Mouse (Mus musculus) liver, adult 2 months (tissue): ENCODE results near the gene Mtmr2. TPM values are rescaled to one million over a fixed set of nuclear protein-coding genes. Genes with fewer than 3 reads are reported as not detected.
A peak's percentile ranks its signal among the peaks of the same experiment; 100 is the strongest.

ENCODE experiments used
- DNase-seq: peaks from one replicate; pipeline ENCODE4 v3.0.0-alpha.2; 2011; ENCODE audit warnings: low read depth, low spot score; ENCODE audit errors: extremely low read depth
- H3K27ac ChIP-seq: fragments of 200-500 bp; replicated peaks from 2 replicates; pipeline ENCODE4 v1.5.1; 2012; ENCODE audit warnings: low read depth, mild to moderate bottlenecking, control low read depth, inconsistent platforms, low read length; ENCODE audit not compliant: insufficient read depth
- H3K27me3 ChIP-seq: fragments of 200-500 bp; 2 replicates; pipeline ENCODE4 v1.6.1; 2012; ENCODE audit warnings: mild to moderate bottlenecking, moderate library complexity, low read length, inconsistent platforms; ENCODE audit not compliant: control insufficient read depth, insufficient read depth
- H3K36me3 ChIP-seq: fragments of 200-500 bp; 2 replicates; pipeline ENCODE4 v1.6.1; 2012; ENCODE audit warnings: low read length, inconsistent platforms; ENCODE audit not compliant: control insufficient read depth, insufficient read depth
- H3K4me1 ChIP-seq: fragments of 200-500 bp; 2 replicates; pipeline ENCODE4 v1.6.1; 2011; ENCODE audit warnings: low read length; ENCODE audit not compliant: control insufficient read depth, insufficient read depth
- H3K4me3 ChIP-seq: fragments of 200-500 bp; 2 replicates; pipeline ENCODE4 v1.5.1; 2011; ENCODE audit warnings: low read depth, mild to moderate bottlenecking, control low read depth, low read length, moderate library complexity; ENCODE audit not compliant: insufficient read depth
- H3K79me2 ChIP-seq: fragments of 200-500 bp; 2 replicates; pipeline ENCODE4 v1.6.1; 2012; ENCODE audit warnings: inconsistent platforms, mild to moderate bottlenecking, low read length, moderate library complexity; ENCODE audit not compliant: control insufficient read depth, insufficient read depth
- H3K9ac ChIP-seq: fragments of 200-500 bp; 2 replicates; pipeline ENCODE4 v1.6.1; 2012; ENCODE audit warnings: low read depth, mild to moderate bottlenecking, control low read depth, inconsistent platforms, low read length
- CTCF ChIP-seq: fragments of 200-500 bp; IDR thresholded peaks from 2 replicates; pipeline ENCODE4 v1.5.1; 2011; ENCODE audit warnings: low read depth, low read length, control low read depth
- POLR2A ChIP-seq: fragments of 200-500 bp; IDR thresholded peaks from 2 replicates; pipeline ENCODE4 v1.6.1; 2011; ENCODE audit warnings: low read length, control low read depth; ENCODE audit not compliant: insufficient read depth; ENCODE audit errors: extremely low read depth
- WGBS: fragments of 180-500 bp; shearing (Covaris S2); methylation state at CpG from one replicate; pipeline ENCODE4 v1.1.7; 2018; 5-methylcytosine and 5-hydroxymethylcytosine counted together
- polyA plus RNA-seq: library from polyadenylated mRNA; depleted of rRNA; stranded (reverse); fragments of >200 nt; gene quantifications from 2 replicates; pipeline ENCODE4 v1.2.3, GENCODE M21; 2012
- total RNA-seq: library from RNA; depleted of rRNA; stranded (reverse); fragments of >200 nt; gene quantifications from 2 replicates; pipeline ENCODE4 v1.2.3, GENCODE M21; 2014

Mtmr2 gene
- total and polyA plus RNA-seq, 2 experiments: 27.9 to 33.0 TPM

DNA sequence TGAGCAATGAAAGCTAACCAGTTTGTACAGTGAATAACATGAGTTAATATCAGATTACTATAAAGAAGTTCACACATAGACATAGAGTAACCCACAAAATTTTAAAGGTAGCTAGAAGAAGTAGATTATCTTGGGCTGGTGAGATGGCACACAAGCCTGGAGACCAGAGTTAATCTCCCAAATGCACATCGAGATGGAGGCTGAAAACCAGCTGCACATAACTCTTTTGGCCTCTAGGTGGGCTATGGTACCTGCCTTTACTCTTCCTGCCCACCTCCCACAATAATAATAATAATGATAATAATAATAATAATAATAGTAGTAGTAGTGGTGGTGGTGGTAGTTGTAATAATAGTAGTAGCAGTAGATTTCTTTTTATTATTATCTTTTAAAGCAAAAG lies 46.1 kb downstream of the Mtmr2 start:
- Histone ChIP-seq H3K79me2 (no peaks in the 10 kb centered on the region), H3K27me3 (no peaks in the 10 kb centered on the region), H3K4me1 (no peaks in the 10 kb centered on the region), H3K36me3 (peaks cover 24% of the 10 kb centered on the region), H3K4me3 (no peak overlapping the region), H3K9ac (no peak overlapping the region), H3K27ac (no peak overlapping the region)
- WGBS: 82% methylated on average over 1 of the region's 1 CpGs
- no peak for TF ChIP-seq POLR2A
- TF ChIP-seq CTCF: no peak
- no peak for DNase-seq

DNA sequence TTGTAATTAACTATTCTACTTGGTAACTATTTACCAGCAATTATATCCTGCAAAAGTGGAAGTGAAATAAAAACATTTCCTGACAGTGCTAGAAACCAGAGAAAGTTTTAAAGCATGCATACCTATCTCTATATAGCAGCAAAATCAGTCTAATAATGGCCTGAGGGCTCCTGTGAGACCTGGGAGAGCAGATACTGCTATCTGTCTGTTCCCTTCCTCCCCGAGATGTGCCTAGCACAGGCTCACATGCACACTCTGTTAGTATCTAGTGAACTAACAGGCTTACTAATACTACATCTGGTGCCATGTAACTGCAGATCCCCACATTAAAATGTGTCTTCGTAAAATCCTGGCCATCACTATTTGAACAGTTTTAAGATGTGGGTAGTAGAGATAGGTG lies 46.5 kb downstream of the Mtmr2 start:
- no peak for DNase-seq
- Histone ChIP-seq H3K4me1 (no peaks in the 10 kb centered on the region), H3K27me3 (no peaks in the 10 kb centered on the region), H3K36me3 (peaks cover 29% of the 10 kb centered on the region), H3K9ac (no peak overlapping the region), H3K27ac (no peak overlapping the region), H3K4me3 (no peak overlapping the region), H3K79me2 (no peaks in the 10 kb centered on the region)
- no peak for TF ChIP-seq POLR2A
- TF ChIP-seq CTCF: no peak
- 92% methylated on average over 2 of the region's 2 CpGs for WGBS

DNA sequence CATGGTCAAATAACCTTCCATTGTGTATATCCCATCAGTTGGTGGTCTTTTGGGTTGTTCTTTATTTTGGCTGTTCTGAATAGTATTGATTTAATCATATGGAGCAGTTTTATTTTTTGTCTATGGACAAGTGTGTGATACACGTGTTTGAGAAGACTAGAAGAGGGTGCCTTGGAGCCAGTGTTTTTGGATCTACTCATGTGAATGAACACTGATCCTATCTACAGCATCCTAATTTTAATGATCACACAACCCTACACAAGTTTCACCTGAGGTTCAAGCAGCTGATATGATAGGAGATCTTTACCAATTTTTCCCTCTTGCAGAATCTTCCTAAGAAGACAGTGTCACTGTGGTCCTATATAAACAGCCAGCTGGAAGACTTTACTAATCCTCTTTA lies 56.3 kb downstream of the Mtmr2 start:
- no peak for DNase-seq
- H3K36me3 ChIP-seq: peaks cover 58% of the 10 kb centered on the region
- no peaks in the 10 kb centered on the region for H3K4me1 ChIP-seq
- no peak overlapping the region for H3K27ac ChIP-seq
- H3K79me2 ChIP-seq: no peaks in the 10 kb centered on the region
- no peak for TF ChIP-seq POLR2A
- TF ChIP-seq CTCF: no peak
- no peak overlapping the region for H3K9ac ChIP-seq
- WGBS: 87% methylated on average over 1 of the region's 1 CpGs
- H3K4me3 ChIP-seq: no peak overlapping the region
- H3K27me3 ChIP-seq: no peaks in the 10 kb centered on the region

DNA sequence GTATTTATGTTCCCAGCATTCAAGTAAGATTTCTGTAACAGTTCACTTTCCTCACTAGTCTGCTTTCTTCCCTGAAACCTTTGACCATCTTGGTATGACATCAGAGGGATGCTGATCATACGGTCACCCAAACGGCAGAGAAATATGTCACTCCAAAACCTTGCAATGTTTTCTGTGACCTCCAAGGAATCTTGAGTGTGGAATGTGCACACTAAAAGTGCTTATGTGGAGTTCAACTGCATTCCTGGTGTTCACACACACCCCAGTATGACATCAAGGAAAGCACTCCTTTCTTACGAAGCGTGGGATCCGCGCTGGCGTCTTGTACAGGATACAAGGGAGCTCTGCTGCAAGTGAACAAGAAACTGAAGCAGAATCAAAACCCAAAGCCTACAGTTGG lies 58.6 kb downstream of the Mtmr2 start:
- DNase-seq: no peak
- Histone ChIP-seq H3K27ac (no peak overlapping the region), H3K36me3 (peaks cover 61% of the 10 kb centered on the region), H3K79me2 (no peaks in the 10 kb centered on the region), H3K9ac (no peak overlapping the region), H3K4me3 (no peak overlapping the region), H3K4me1 (no peaks in the 10 kb centered on the region), H3K27me3 (no peaks in the 10 kb centered on the region)
- WGBS: 93% methylated on average over 7 of the region's 7 CpGs
- TF ChIP-seq POLR2A (no peak), CTCF (no peak)

DNA sequence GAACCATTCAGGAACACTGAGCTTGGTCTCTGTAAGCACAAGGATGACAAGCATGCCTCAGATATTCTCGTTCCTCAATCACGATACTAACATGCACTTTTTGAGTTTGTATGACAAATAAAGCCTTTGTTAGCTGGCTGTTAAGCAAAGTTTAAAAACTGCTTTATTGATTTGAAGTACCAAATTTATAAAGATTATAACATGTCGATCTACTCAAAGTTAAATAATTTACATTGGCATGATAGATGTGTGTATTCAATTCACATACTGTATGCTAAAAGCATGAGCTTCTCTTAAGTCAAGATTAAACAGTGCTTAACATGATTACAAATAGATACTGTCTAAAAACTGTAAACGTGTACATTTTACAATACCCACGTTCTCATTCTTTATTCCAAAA lies 59.4 kb downstream of the Mtmr2 start:
- DNase-seq: no peak
- Histone ChIP-seq H3K4me1 (no peaks in the 10 kb centered on the region), H3K9ac (no peak overlapping the region), H3K4me3 (no peak overlapping the region), H3K27me3 (no peaks in the 10 kb centered on the region), H3K27ac (no peak overlapping the region), H3K36me3 (peaks cover 66% of the 10 kb centered on the region), H3K79me2 (no peaks in the 10 kb centered on the region)
- TF ChIP-seq CTCF (no peak), POLR2A (no peak)
- WGBS: 84% methylated on average over 5 of the region's 5 CpGs

DNA sequence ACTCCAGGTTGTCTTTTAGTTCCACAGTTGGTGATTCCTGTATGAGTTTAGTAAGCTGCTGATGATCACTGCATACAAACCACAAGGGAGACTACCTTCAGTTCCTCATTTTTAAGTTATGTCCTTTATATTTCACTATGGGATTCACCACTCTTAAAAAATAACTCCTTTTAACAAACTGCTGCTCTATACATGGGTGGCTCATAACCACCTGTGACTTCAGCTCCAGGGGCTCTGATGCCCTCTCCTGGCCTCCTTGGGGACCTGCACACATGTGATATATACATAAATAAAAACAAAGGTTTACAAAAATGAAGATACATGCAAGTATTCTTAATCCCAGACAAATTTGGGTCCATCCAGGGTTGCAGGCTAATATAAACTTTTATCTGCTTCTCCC lies 61.7 kb downstream of the Mtmr2 start:
- no peaks in the 10 kb centered on the region for H3K27me3 ChIP-seq
- no peak overlapping the region for H3K4me3 ChIP-seq
- H3K36me3 ChIP-seq: peaks cover 62% of the 10 kb centered on the region
- no peaks in the 10 kb centered on the region for H3K79me2 ChIP-seq
- no peaks in the 10 kb centered on the region for H3K4me1 ChIP-seq
- no peak for DNase-seq
- no peak overlapping the region for H3K9ac ChIP-seq
- H3K27ac ChIP-seq: no peak overlapping the region
- TF ChIP-seq POLR2A (no peak), CTCF (peak; percentile 36; the same call in 1 of the 2 replicates)
